Comparison of ENCODE assay signal across 2 mouse cellular contexts in the genomic region with DNA sequence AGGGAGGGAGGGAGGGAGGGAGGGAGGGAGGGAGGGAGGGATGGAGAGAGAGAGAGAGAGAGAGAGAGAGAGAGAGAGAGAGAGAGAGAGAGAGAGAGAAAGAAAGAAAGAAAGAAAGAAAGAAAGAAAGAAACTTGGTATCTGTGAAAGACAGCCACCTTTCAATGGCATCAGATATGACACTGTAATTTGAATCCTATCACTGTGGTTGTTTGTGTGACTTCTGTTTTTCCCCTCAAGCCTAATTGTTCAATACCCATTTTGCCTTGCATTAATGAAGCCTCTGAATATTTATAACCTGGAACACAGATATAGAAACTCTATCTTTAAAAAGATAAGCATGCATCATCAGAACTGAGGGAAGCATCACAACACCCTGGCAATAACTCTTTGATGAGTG.
A peak's percentile ranks its signal among the peaks of the same experiment; 100 is the strongest.
DNase-seq lines count a peak whose midpoint lies in the region; ATAC-seq and TF ChIP-seq lines count a peak whose summit lies in the region.
"Not testable (repeated sequence)": the region's sequence is repeated elsewhere in the genome, so short reads cannot be mapped to it uniquely, and the experiment has no call there.

No protein-coding gene starts in this region.

- not testable (repeated sequence) for H3K79me2 ChIP-seq in MEL (ENCODE audit: control insufficient read depth, insufficient read depth, low read length, poor library complexity)

- H3K4me3 ChIP-seq in MEL (ENCODE audit: control insufficient read depth in 1 of 2, insufficient read depth in 1 of 2, low read depth in 2 of 2, low read length in 2 of 2); forebrain, embryonic 14.5 days (ENCODE audit: low read depth, low read length): not testable (repeated sequence)

- not testable (repeated sequence) for H3K4me1 ChIP-seq in MEL (ENCODE audit: control insufficient read depth in 1 of 2, insufficient read depth in 2 of 2, low read length in 2 of 2); forebrain, embryonic 14.5 days (ENCODE audit: control insufficient read depth, insufficient read depth, low read length)

- not testable (repeated sequence) for H3K4me2 ChIP-seq in forebrain, embryonic 14.5 days (ENCODE audit: low read length)

- H3K9me3 ChIP-seq in MEL (replicated peaks; ENCODE audit: insufficient read depth, low read length); forebrain, embryonic 14.5 days (replicated peaks; ENCODE audit: control insufficient read depth, low read length): not testable (repeated sequence)

- peak; percentile 31 to 52; a peak in 3 of 4 replicates for TF ChIP-seq EP300 in MEL (IDR thresholded peaks at IDR 0.05; ENCODE audit: low read depth in 1 of 2, low read length in 2 of 2)

- ATAC-seq in forebrain, embryonic 14.5 days: not testable (repeated sequence)

- H3K9ac ChIP-seq in MEL (ENCODE audit: control insufficient read depth, low read depth, low read length, poor library complexity, severe bottlenecking); forebrain, embryonic 14.5 days (ENCODE audit: low read length): not testable (repeated sequence)

- not testable (repeated sequence) for TF ChIP-seq POLR2A in MEL (IDR thresholded peaks at IDR 0.05; ENCODE audit: control insufficient read depth in 1 of 2, insufficient read depth in 1 of 2, low read depth in 1 of 2, low read length in 2 of 2, poor library complexity in 1 of 2)

- not testable (repeated sequence) for H3K27ac ChIP-seq in MEL (ENCODE audit: control insufficient read depth, low read depth, low read length); forebrain, embryonic 14.5 days (ENCODE audit: low read depth, low read length)

- peak; percentile 27 for DNase-seq in MEL (ENCODE audit: low read depth, low spot score)
- peak; percentile 4 for DNase-seq in forebrain, embryonic 14.5 days (ENCODE audit: low spot score)

- not testable (repeated sequence) for H3K27me3 ChIP-seq in MEL (ENCODE audit: control insufficient read depth in 1 of 2, insufficient read depth in 2 of 2, low read length in 2 of 2); forebrain, embryonic 14.5 days (replicated peaks; ENCODE audit: control insufficient read depth, insufficient read depth, low read length)

- not testable (repeated sequence) for TF ChIP-seq CTCF in MEL (IDR thresholded peaks at IDR 0.05 in 2 of 3, conservative IDR thresholded peaks at IDR 0.05 in 1 of 3; ENCODE audit: control insufficient read depth in 1 of 3, insufficient read depth in 1 of 3, low read depth in 2 of 3, low read length in 3 of 3, poor library complexity in 1 of 3, severe bottlenecking in 1 of 3)

- not testable (repeated sequence) for TF ChIP-seq RAD21 in MEL (IDR thresholded peaks at IDR 0.05; ENCODE audit: low read depth, low read length)

- H3K36me3 ChIP-seq in MEL (ENCODE audit: control insufficient read depth in 1 of 2, insufficient read depth in 2 of 2, low read length in 2 of 2): peaks cover 0 to 11% of the 10 kb centered on the region in 2 experiments; a peak in 2 of 4 replicates
- H3K36me3 ChIP-seq in forebrain, embryonic 14.5 days (ENCODE audit: control insufficient read depth, insufficient read depth, low read length): not testable (repeated sequence)

TF ChIP-seq in MEL, 35 proteins besides CTCF, POLR2A, EP300 and RAD21:
- peak; percentile 53 for TF ChIP-seq GATA1 (IDR thresholded peaks at IDR 0.05; ENCODE audit: low read depth, low read length)
